Mouse (Mus musculus): Measurements from ENCODE around the gene Serpina3b. TPM values are rescaled to one million over a fixed set of nuclear protein-coding genes. Genes with fewer than 3 reads are reported as not detected.

The Serpina3b gene
- polyA plus RNA-seq, 1 experiment from 2014 or later = not detected

DNA sequence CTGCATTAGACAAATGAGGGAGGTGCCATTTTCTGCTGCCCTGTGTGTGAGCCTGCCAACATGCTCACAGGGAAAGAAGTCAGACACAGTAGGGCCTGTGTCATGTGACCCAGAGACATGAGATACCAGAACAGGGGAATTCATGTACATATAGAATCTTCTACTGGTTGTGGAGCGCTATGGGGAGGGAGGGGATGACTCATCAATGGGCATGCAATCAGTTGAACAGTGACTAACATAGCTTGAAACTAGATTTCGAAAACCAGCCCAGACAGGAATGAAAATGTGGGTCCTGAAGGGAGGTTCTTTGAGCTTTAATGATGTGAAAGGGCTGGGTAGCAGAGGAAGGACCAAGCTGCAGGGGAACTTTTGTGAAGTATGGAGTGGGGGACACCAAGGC, 3.8 kb upstream of the Serpina3b start:
- Histone ChIP-seq H3K27me3 (ENCODE audit: control insufficient read depth, insufficient read depth, low read depth, low read length) (no peaks in the 10 kb centered on the region), H3K9ac (ENCODE audit: low read length) (no peak overlapping the region), H3K27ac (ENCODE audit: low read length) (no peak overlapping the region), H3K4me1 (replicated peaks; ENCODE audit: control insufficient read depth, insufficient read depth, low read length) (no peaks in the 10 kb centered on the region), H3K4me3 (ENCODE audit: low read length) (no peak overlapping the region), H3K36me3 (ENCODE audit: control insufficient read depth, insufficient read depth, low read length) (no peaks in the 10 kb centered on the region), H3K9me3 (ENCODE audit: control insufficient read depth, low read length) (no peaks in the 10 kb centered on the region), H3K4me2 (ENCODE audit: low read depth, low read length) (no peak overlapping the region)
- WGBS = 71% methylated on average over 2 of the region's 2 CpGs
- no peak for ATAC-seq (ENCODE audit: low read depth)

DNA sequence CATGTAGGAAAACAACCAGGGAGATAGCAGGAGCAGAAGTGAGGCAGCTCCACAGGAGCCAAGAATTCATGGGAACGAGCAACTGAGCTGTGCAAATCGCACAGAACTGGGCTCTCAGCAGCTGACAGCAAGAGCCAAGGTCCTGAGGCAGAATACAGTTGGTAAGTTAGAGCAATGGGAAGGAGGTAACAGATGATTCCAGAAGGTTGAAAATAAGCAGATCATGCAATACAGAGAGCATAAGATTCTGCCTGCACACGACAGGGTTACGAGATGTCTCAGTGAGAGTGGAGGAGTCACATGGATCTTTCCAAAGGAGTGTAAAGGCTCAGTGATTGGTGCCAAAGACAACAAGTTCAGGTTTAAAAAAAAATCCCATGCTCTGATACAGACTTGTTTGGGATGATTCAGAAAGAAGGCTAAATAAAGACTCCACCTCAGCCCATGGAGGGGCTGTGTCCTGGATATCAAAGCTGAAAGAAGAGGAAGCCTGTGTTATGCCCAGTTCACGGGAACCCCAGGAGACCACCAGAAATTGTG, 2.7 kb upstream of the Serpina3b start:
- WGBS = 68% methylated on average over 5 of the region's 5 CpGs

DNA sequence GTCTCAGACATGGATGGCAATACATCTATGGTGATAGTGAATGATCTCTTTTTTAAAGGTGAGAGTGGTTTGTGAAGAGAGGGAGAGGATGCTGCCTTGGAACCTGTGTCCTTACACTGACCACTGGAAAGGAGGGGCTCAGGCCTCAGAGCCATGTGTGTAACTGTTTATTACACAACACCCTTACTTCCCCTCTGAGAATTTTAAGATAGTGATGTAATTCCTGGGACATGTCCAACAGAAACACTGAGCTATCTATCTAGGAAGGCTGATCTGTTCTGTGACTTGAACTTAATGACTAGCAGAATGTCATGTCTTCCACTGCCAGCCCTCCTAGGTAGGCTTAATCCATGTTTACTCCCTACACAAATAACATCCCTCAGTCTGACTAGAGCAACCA, 3.2 kb downstream of the Serpina3b start:
- H3K9ac ChIP-seq (ENCODE audit: low read length) = no peak overlapping the region
- H3K4me3 ChIP-seq (ENCODE audit: low read length) = no peak overlapping the region
- H3K4me1 ChIP-seq (replicated peaks; ENCODE audit: control insufficient read depth, insufficient read depth, low read length) = no peaks in the 10 kb centered on the region
- H3K36me3 ChIP-seq (ENCODE audit: control insufficient read depth, insufficient read depth, low read length) = no peaks in the 10 kb centered on the region
- no peaks in the 10 kb centered on the region for H3K9me3 ChIP-seq (ENCODE audit: control insufficient read depth, low read length)
- no peaks in the 10 kb centered on the region for H3K27me3 ChIP-seq (ENCODE audit: control insufficient read depth, insufficient read depth, low read depth, low read length)
- no peak for ATAC-seq (ENCODE audit: low read depth)
- no peak overlapping the region for H3K27ac ChIP-seq (ENCODE audit: low read length)
- no peak overlapping the region for H3K4me2 ChIP-seq (ENCODE audit: low read depth, low read length)

More for the DNA sequence above, 2.7 kb upstream of the Serpina3b start:
- no peak overlapping the region for H3K27ac ChIP-seq (ENCODE audit: low read length)
- no peak for ATAC-seq (ENCODE audit: low read depth)
- no peaks in the 10 kb centered on the region for H3K9me3 ChIP-seq (ENCODE audit: control insufficient read depth, low read length)
- H3K9ac ChIP-seq (ENCODE audit: low read length) = no peak overlapping the region
- no peaks in the 10 kb centered on the region for H3K27me3 ChIP-seq (ENCODE audit: control insufficient read depth, insufficient read depth, low read depth, low read length)
- no peaks in the 10 kb centered on the region for H3K36me3 ChIP-seq (ENCODE audit: control insufficient read depth, insufficient read depth, low read length)
- H3K4me1 ChIP-seq (replicated peaks; ENCODE audit: control insufficient read depth, insufficient read depth, low read length) = no peaks in the 10 kb centered on the region
- H3K4me2 ChIP-seq (ENCODE audit: low read depth, low read length) = no peak overlapping the region
- no peak overlapping the region for H3K4me3 ChIP-seq (ENCODE audit: low read length)

DNA sequence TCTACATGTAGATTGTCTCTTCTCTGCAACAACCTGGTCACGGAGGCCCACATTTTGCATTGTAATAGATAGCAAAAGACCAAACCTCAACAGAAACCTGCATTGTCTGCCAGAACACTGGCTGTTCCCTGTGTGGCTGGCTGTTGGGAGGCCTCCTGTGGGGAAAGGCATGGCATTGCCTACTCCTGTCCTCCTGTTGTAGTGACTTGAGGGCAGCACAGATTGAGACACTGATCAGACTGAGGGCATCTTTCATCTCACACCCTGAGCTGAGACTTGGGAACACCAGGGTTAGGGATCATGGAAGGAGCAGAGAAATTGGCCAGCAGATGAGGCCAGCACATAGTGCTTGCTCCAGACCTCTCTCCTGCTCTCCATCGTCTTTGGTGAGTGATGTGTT, 10.4 kb downstream of the Serpina3b start:
- 68% methylated on average over 2 of the region's 2 CpGs for WGBS
- H3K4me2 ChIP-seq (ENCODE audit: low read depth, low read length) = no peak overlapping the region

DNA sequence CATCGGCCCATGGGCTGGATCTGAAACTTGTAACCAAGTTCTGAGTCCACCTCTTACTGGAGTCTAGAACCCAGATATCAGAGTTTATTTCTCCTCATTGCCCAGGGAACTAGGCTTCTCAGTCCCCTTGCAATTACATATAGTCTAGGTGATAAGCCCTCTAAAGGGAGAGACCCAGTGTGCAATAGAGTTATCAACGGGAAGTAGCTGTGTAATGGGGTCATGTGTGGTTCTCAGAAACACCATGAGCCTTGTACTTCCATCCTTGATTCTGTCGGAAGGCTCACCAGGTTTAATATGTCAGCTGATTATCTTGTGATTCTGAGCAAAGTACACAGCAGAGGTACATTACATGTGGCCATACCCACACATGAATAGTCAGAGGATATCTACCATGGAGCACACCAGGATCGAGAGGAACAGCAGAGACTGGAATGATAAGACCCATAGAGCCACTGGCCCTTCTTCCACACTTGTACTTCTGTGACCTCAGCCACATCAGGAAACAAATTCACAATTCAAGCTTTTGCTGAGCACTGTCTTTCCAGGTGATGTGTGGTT, 12.8 kb downstream of the Serpina3b start:
- Histone ChIP-seq H3K27ac (ENCODE audit: low read length) (no peak overlapping the region), H3K36me3 (ENCODE audit: control insufficient read depth, insufficient read depth, low read length) (no peaks in the 10 kb centered on the region), H3K9me3 (ENCODE audit: control insufficient read depth, low read length) (no peaks in the 10 kb centered on the region), H3K4me1 (replicated peaks; ENCODE audit: control insufficient read depth, insufficient read depth, low read length) (no peaks in the 10 kb centered on the region), H3K4me3 (ENCODE audit: low read length) (no peak overlapping the region), H3K27me3 (ENCODE audit: control insufficient read depth, insufficient read depth, low read depth, low read length) (no peaks in the 10 kb centered on the region), H3K4me2 (ENCODE audit: low read depth, low read length) (no peak overlapping the region), H3K9ac (ENCODE audit: low read length) (no peak overlapping the region)
- WGBS = 90% methylated on average over 4 of the region's 4 CpGs
- no peak for ATAC-seq (ENCODE audit: low read depth)

More for the DNA sequence above, 10.4 kb downstream of the Serpina3b start:
- no peak for ATAC-seq (ENCODE audit: low read depth)
- Histone ChIP-seq H3K27me3 (ENCODE audit: control insufficient read depth, insufficient read depth, low read depth, low read length) (no peaks in the 10 kb centered on the region), H3K9me3 (ENCODE audit: control insufficient read depth, low read length) (no peaks in the 10 kb centered on the region), H3K4me1 (replicated peaks; ENCODE audit: control insufficient read depth, insufficient read depth, low read length) (no peaks in the 10 kb centered on the region), H3K27ac (ENCODE audit: low read length) (no peak overlapping the region), H3K9ac (ENCODE audit: low read length) (no peak overlapping the region), H3K36me3 (ENCODE audit: control insufficient read depth, insufficient read depth, low read length) (no peaks in the 10 kb centered on the region), H3K4me3 (ENCODE audit: low read length) (no peak overlapping the region)

DNA sequence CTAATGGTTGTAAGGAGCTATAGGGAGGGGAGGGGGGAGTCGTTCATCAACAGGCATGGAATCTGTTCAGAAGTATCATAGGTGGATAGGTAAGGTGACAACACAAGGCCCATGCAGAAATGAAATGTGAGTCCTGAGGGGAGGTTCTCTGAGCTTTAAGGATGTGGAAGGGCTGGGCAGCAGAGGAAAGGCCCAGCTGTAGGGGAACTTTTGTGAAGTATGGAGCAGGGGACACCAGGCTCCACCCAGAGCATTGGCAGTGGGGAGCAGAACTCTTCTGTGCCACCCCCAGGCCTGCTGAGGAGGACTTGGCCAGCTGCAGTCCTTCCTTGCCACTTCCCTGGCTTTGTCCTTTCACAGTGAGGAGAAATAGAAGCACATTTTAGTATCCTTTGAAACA, 13.7 kb downstream of the Serpina3b start:
- H3K4me2 ChIP-seq (ENCODE audit: low read depth, low read length) = no peak overlapping the region
- H3K4me1 ChIP-seq (replicated peaks; ENCODE audit: control insufficient read depth, insufficient read depth, low read length) = no peaks in the 10 kb centered on the region
- H3K9ac ChIP-seq (ENCODE audit: low read length) = no peak overlapping the region
- 67% methylated on average over 1 of the region's 1 CpGs for WGBS
- H3K36me3 ChIP-seq (ENCODE audit: control insufficient read depth, insufficient read depth, low read length) = no peaks in the 10 kb centered on the region
- H3K4me3 ChIP-seq (ENCODE audit: low read length) = no peak overlapping the region
- no peaks in the 10 kb centered on the region for H3K27me3 ChIP-seq (ENCODE audit: control insufficient read depth, insufficient read depth, low read depth, low read length)
- no peak for ATAC-seq (ENCODE audit: low read depth)
- H3K9me3 ChIP-seq (ENCODE audit: control insufficient read depth, low read length) = no peaks in the 10 kb centered on the region
- H3K27ac ChIP-seq (ENCODE audit: low read length) = no peak overlapping the region

DNA sequence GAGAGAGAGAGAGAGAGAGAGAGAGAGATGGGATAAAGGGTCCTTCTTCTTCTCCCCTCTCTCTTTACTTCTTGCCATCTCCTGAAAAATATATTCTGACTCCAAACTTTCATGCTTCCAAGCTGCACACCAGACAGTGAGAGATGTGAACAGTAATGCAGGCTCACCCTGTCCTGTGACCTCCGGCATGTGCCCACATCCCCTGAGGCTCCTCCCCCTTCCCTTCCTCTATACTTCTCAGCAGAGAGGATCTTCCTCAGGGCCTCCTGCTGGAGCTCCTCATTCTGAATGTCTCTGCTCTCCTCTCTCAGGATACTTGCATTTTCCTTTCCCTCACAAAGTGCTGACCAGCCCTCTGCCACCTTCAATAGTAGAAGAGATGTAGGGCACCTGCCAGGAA, 14.6 kb downstream of the Serpina3b start:
- Histone ChIP-seq H3K36me3 (ENCODE audit: control insufficient read depth, insufficient read depth, low read length) (no peaks in the 10 kb centered on the region), H3K9me3 (ENCODE audit: control insufficient read depth, low read length) (no peaks in the 10 kb centered on the region), H3K27me3 (ENCODE audit: control insufficient read depth, insufficient read depth, low read depth, low read length) (no peaks in the 10 kb centered on the region), H3K4me1 (replicated peaks; ENCODE audit: control insufficient read depth, insufficient read depth, low read length) (no peaks in the 10 kb centered on the region), H3K4me2 (ENCODE audit: low read depth, low read length) (no peak overlapping the region), H3K27ac (ENCODE audit: low read length) (no peak overlapping the region), H3K9ac (ENCODE audit: low read length) (no peak overlapping the region), H3K4me3 (ENCODE audit: low read length) (no peak overlapping the region)
- no peak for ATAC-seq (ENCODE audit: low read depth)
- WGBS = 50% methylated on average over 1 of the region's 1 CpGs

DNA sequence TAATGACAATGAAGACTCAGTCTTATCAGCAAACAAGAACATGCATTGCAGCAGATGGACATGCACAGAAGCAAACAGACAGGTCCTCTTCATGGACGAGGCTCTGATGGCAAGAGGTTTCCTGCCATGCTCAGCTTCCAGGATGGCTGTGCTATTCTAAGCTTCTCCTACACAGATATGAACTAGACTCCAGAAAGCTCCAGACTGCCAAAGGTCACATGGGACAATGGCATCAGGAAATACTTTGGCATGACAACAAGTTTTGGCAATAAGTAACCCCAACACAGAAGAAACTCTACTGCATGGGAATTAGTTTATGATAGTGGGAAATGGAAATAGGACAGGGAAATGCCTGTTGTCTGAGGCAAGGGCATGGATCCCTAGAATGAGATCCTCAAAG, 15.5 kb downstream of the Serpina3b start:
- no peaks in the 10 kb centered on the region for H3K27me3 ChIP-seq (ENCODE audit: control insufficient read depth, insufficient read depth, low read depth, low read length)
- H3K27ac ChIP-seq (ENCODE audit: low read length) = no peak overlapping the region
- no peaks in the 10 kb centered on the region for H3K36me3 ChIP-seq (ENCODE audit: control insufficient read depth, insufficient read depth, low read length)
- H3K4me3 ChIP-seq (ENCODE audit: low read length) = no peak overlapping the region
- H3K9ac ChIP-seq (ENCODE audit: low read length) = no peak overlapping the region
- WGBS = 59% methylated on average over 1 of the region's 1 CpGs
- H3K4me2 ChIP-seq (ENCODE audit: low read depth, low read length) = no peak overlapping the region
- H3K4me1 ChIP-seq (replicated peaks; ENCODE audit: control insufficient read depth, insufficient read depth, low read length) = no peaks in the 10 kb centered on the region
- no peak for ATAC-seq (ENCODE audit: low read depth)
- H3K9me3 ChIP-seq (ENCODE audit: control insufficient read depth, low read length) = no peaks in the 10 kb centered on the region

DNA sequence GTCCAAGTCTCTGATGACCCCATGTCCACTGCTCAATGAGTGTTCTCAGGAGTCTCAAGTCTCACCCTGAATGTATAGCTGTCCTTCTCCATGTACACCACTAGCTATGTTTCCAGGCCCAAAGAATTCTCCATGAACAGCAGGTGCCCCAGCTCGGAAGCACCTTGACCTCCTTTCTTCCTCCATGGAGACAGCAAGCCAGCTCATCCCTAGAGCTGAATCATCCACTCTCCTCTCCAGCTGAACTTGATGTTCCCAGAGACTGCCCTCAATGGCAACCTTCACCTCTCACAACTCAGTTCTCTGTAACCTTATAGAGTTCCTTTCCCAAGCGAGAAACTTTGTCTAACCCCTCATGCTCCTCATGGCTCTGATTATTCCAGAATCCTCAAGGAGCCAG, 17.8 kb downstream of the Serpina3b start:
- Histone ChIP-seq H3K4me3 (ENCODE audit: low read length) (no peak overlapping the region), H3K4me1 (replicated peaks; ENCODE audit: control insufficient read depth, insufficient read depth, low read length) (no peaks in the 10 kb centered on the region), H3K36me3 (ENCODE audit: control insufficient read depth, insufficient read depth, low read length) (no peaks in the 10 kb centered on the region), H3K4me2 (ENCODE audit: low read depth, low read length) (no peak overlapping the region), H3K27me3 (ENCODE audit: control insufficient read depth, insufficient read depth, low read depth, low read length) (no peaks in the 10 kb centered on the region), H3K27ac (ENCODE audit: low read length) (no peak overlapping the region), H3K9me3 (ENCODE audit: control insufficient read depth, low read length) (no peaks in the 10 kb centered on the region), H3K9ac (ENCODE audit: low read length) (no peak overlapping the region)
- no peak for ATAC-seq (ENCODE audit: low read depth)
- WGBS = 79% methylated on average over 2 of the region's 2 CpGs

DNA sequence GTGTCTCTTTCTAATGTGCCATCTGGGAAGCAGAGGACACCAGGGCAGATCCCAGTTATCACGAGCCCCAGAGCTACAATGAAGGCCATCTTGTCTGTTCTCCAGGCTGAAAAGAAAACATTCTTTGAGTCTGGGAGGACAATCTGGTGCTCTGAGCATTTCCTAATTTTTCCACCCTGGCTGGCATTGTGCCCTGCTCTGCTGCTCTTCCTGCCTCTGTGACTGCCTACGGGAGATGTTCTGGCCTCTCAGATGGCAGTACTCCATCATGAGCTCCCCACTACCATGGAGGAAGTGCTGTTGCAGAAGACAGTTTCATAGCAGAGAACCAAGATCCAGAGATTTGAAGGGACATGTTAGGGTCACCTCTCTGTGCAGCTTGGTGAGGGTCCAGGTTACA, 24.2 kb downstream of the Serpina3b start:
- Histone ChIP-seq H3K4me2 (ENCODE audit: low read depth, low read length) (no peak overlapping the region), H3K4me1 (replicated peaks; ENCODE audit: control insufficient read depth, insufficient read depth, low read length) (no peaks in the 10 kb centered on the region), H3K36me3 (ENCODE audit: control insufficient read depth, insufficient read depth, low read length) (no peaks in the 10 kb centered on the region), H3K27ac (ENCODE audit: low read length) (no peak overlapping the region), H3K27me3 (ENCODE audit: control insufficient read depth, insufficient read depth, low read depth, low read length) (no peaks in the 10 kb centered on the region), H3K9ac (ENCODE audit: low read length) (no peak overlapping the region), H3K4me3 (ENCODE audit: low read length) (no peak overlapping the region), H3K9me3 (ENCODE audit: control insufficient read depth, low read length) (no peaks in the 10 kb centered on the region)
- WGBS = 81% methylated on average over 2 of the region's 2 CpGs
- no peak for ATAC-seq (ENCODE audit: low read depth)

Data from lung, embryonic 16.5 days (tissue).